Mouse (Mus musculus): ENCODE measurements around the gene Map3k15.

GRCm38 (mm10) chrX:160166246-160166985, 178.2 kb downstream of the Map3k15 start:
- TF ChIP-seq POLR2A (IDR thresholded peaks at IDR 0.05; ENCODE audit: insufficient read length, low read depth) (no peak), MYOG (IDR thresholded peaks at IDR 0.05; ENCODE audit: control insufficient read depth in 1 of 3, insufficient read depth in 1 of 3, insufficient read length in 2 of 3, low read depth in 2 of 3) (no peak), MYOD1 (IDR thresholded peaks at IDR 0.05; ENCODE audit: control insufficient read depth in 1 of 3, insufficient read length in 2 of 3, low read depth in 2 of 3) (no peak)

Data from myocyte (in vitro differentiated cells).